Mouse (Mus musculus) MEL (cell line): Measurements from ENCODE around the gene Srp14.

Source experiments
- BHLHE40 ChIP-seq: IDR thresholded peaks from 2 replicates; pipeline ENCODE4 v1.6.1; 2012; ENCODE audit warnings: low read depth, mild to moderate bottlenecking, inconsistent platforms, low read length, improper control_type of control experiment, borderline replicate concordance
- CHD2 ChIP-seq: IDR thresholded peaks from 2 replicates; pipeline ENCODE4 v1.6.1; 2011; ENCODE audit warnings: low read length, improper control_type of control experiment
- CTCF ChIP-seq, 3 experiments: IDR thresholded peaks in 2 of 3; conservative IDR thresholded peaks in 1 of 3; 2 replicates each; pipeline ENCODE4 v1.5.1; 2011 to 2012; ENCODE audit warnings: low read length in 3 of 3, low read depth in 2 of 3, mild to moderate bottlenecking in 2 of 3, improper control_type of control experiment in 1 of 3, inconsistent platforms in 1 of 3, mixed read lengths in 1 of 3, moderate library complexity in 1 of 3; ENCODE audit not compliant: control insufficient read depth in 1 of 3, insufficient read depth in 1 of 3, poor library complexity in 1 of 3, severe bottlenecking in 1 of 3
- EP300 ChIP-seq, 2 experiments: IDR thresholded peaks; 2 replicates each; pipeline ENCODE4 v1.6.1; 2011; ENCODE audit warnings: improper control_type of control experiment in 2 of 2, low read length in 2 of 2, low read depth in 1 of 2, mild to moderate bottlenecking in 1 of 2
- GATA1 ChIP-seq: IDR thresholded peaks from 2 replicates; pipeline ENCODE4 v1.6.1; 2011; ENCODE audit warnings: low read depth, low read length, improper control_type of control experiment
- JUND ChIP-seq: IDR thresholded peaks from 2 replicates; pipeline ENCODE4 v1.6.1; 2011; ENCODE audit warnings: low read depth, mild to moderate bottlenecking, improper control_type of control experiment, low read length
- NELFE ChIP-seq: IDR thresholded peaks from 2 replicates; pipeline ENCODE4 v1.6.1; 2011; ENCODE audit warnings: low read depth, low read length, improper control_type of control experiment
- NRF1 ChIP-seq: IDR thresholded peaks from 2 replicates; pipeline ENCODE4 v1.6.1; 2014; ENCODE audit warnings: low read depth, mild to moderate bottlenecking, inconsistent platforms, low read length, improper control_type of control experiment, moderate library complexity; ENCODE audit not compliant: poor library complexity, insufficient read depth, severe bottlenecking
- POLR2A ChIP-seq, 2 experiments: IDR thresholded peaks; 2 replicates each; pipeline ENCODE4 v1.6.1; 2011 to 2012; ENCODE audit warnings: low read length in 2 of 2, mild to moderate bottlenecking in 2 of 2, control low read depth in 1 of 2, improper control_type of control experiment in 1 of 2, low read depth in 1 of 2, moderate library complexity in 1 of 2; ENCODE audit not compliant: control insufficient read depth in 1 of 2, insufficient read depth in 1 of 2, poor library complexity in 1 of 2
- SMC3 ChIP-seq: IDR thresholded peaks from 2 replicates; pipeline ENCODE4 v1.6.1; 2011; ENCODE audit warnings: low read depth, low read length, improper control_type of control experiment
- TAL1 ChIP-seq: IDR thresholded peaks from 2 replicates; pipeline ENCODE4 v1.6.1; 2012; ENCODE audit warnings: mild to moderate bottlenecking, inconsistent platforms, low read length, moderate library complexity, mixed read lengths
- USF2 ChIP-seq, 2 experiments: IDR thresholded peaks; 2 replicates each; pipeline ENCODE4 v1.6.1; 2011 to 2012; ENCODE audit warnings: improper control_type of control experiment in 2 of 2, low read length in 2 of 2, borderline replicate concordance in 1 of 2, inconsistent platforms in 1 of 2, low read depth in 1 of 2, mild to moderate bottlenecking in 1 of 2; ENCODE audit not compliant: insufficient read depth in 1 of 2

DNA sequence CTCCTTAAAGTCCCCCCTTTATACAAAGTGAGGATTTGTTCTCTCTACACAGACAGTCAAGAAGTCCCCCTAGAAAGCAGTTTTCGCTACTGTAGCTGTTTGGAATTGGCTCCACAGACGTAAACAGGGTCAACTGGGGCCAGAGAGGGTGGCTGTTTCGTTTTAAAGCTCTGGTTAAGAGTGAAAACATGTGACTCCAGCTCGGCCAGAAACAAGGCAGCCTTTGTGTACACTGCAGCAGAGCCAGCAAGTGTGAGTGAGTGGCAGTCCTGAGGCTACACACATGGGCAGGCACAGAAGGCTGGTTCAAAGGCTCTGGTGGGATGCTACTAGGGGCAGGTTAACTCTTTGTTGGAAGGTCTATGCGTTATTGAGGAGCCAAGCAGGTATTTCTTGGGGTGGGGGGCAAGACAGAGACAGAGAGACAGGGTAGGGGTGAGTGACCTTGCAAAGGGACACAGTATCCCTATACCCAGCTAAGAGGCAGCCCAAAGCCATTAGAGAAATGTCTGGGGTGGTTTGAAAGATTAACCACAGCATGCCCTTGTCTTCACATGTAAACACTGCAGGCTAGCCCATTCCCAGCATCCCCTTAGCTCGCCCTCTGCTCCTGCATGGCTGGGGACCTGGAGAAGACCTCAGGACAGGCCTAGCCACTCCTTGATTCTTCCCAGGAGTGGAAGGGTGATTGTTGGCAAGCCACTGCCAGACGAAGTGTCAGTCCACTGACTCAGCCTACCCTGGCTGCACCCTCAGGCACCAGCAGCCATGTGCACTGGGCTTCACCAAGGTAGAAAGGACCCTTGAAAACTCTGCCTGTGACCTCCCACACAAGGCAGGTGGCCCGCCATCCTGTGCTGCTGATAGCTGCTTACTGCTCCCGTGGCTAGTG is 40.8 kb upstream of the Srp14 start:
- TF ChIP-seq JUND: no peak
- TF ChIP-seq POLR2A (IDR thresholded peaks at IDR 0.05; ENCODE audit: control insufficient read depth in 1 of 2, insufficient read depth in 1 of 2, low read depth in 1 of 2, low read length in 2 of 2, poor library complexity in 1 of 2): no peak
- TF ChIP-seq USF2 (IDR thresholded peaks at IDR 0.05; ENCODE audit: borderline replicate concordance in 1 of 2, insufficient read depth in 1 of 2, low read depth in 1 of 2, low read length in 2 of 2): no peak
- TF ChIP-seq CTCF (IDR thresholded peaks at IDR 0.05 in 2 of 3, conservative IDR thresholded peaks at IDR 0.05 in 1 of 3; ENCODE audit: control insufficient read depth in 1 of 3, insufficient read depth in 1 of 3, low read depth in 2 of 3, low read length in 3 of 3, poor library complexity in 1 of 3, severe bottlenecking in 1 of 3): no peak
- no peak for TF ChIP-seq EP300 (IDR thresholded peaks at IDR 0.05; ENCODE audit: low read depth in 1 of 2, low read length in 2 of 2)
- no peak for TF ChIP-seq BHLHE40
- no peak for TF ChIP-seq NELFE
- TF ChIP-seq NRF1: no peak
- TF ChIP-seq SMC3: no peak
- no peak for TF ChIP-seq GATA1
- no peak for TF ChIP-seq CHD2
- no peak for TF ChIP-seq TAL1
